Mouse (Mus musculus) heart, embryonic 11.5 days (tissue): ENCODE measurements around the gene Sh3kbp1. TPM values are rescaled to one million over a fixed set of nuclear protein-coding genes. Genes with fewer than 3 reads are reported as not detected.

Source experiments
- ATAC-seq: fragments of 200-750 bp; cut with Nextera tagmentation; replicated peaks from 2 replicates; pipeline ENCODE4 v1.8.0; 2017; ENCODE audit warnings: moderate library complexity; ENCODE audit not compliant: insufficient number of reproducible peaks, low FRiP score, low TSS enrichment
- H3K27ac ChIP-seq: fragments of 300-500 bp; sonication (generic); 2 replicates; pipeline ENCODE4 v1.5.1; 2014; ENCODE audit warnings: mild to moderate bottlenecking, low read depth, low read length
- H3K27me3 ChIP-seq: fragments of 300-500 bp; sonication (generic); 2 replicates; pipeline ENCODE4 v1.6.1; 2014; ENCODE audit warnings: mild to moderate bottlenecking, low read length, mixed read lengths; ENCODE audit not compliant: control insufficient read depth, insufficient read depth
- H3K36me3 ChIP-seq: fragments of 300-500 bp; sonication (generic); 2 replicates; pipeline ENCODE4 v1.6.1; 2014; ENCODE audit warnings: mild to moderate bottlenecking, low read length, moderate library complexity, mixed read lengths; ENCODE audit not compliant: control insufficient read depth, insufficient read depth
- H3K4me1 ChIP-seq: fragments of 300-500 bp; sonication (generic); 2 replicates; pipeline ENCODE4 v1.6.1; 2014; ENCODE audit warnings: low read length; ENCODE audit not compliant: control insufficient read depth, insufficient read depth
- H3K4me2 ChIP-seq: fragments of 300-500 bp; sonication (generic); 2 replicates; pipeline ENCODE4 v1.6.1; 2014; ENCODE audit warnings: mild to moderate bottlenecking, moderate library complexity
- H3K4me3 ChIP-seq: fragments of 300-500 bp; sonication (generic); 2 replicates; pipeline ENCODE4 v1.5.1; 2014; ENCODE audit warnings: low read depth, low read length
- H3K9ac ChIP-seq: fragments of 300-500 bp; sonication (generic); 2 replicates; pipeline ENCODE4 v1.6.1; 2014; ENCODE audit warnings: mild to moderate bottlenecking, low read depth, low read length, moderate library complexity
- H3K9me3 ChIP-seq: fragments of 300-500 bp; sonication (generic); replicated peaks from 2 replicates; pipeline ENCODE4 v1.6.1; 2016; ENCODE audit warnings: low read length; ENCODE audit not compliant: control insufficient read depth
- WGBS: fragments of 180-500 bp; shearing (Covaris S2); extraction: QIAGEN DNeasy Blood & Tissue Kit; methylation state at CpG from one replicate; pipeline ENCODE4 v1.1.7; 2014; ENCODE audit not compliant: insufficient replicate concordance; 5-methylcytosine and 5-hydroxymethylcytosine counted together
- polyA plus RNA-seq: library from polyadenylated mRNA; unstranded; fragments of >200 nt; fragmentation: Nextera tagmentation; extraction: Ambion mirVana; gene quantifications from 2 replicates; pipeline ENCODE4 v1.2.1, GENCODE M21; 2014

Sh3kbp1 gene
- polyA plus RNA-seq, 1 experiment from 2014 or later, result 80.7 TPM

DNA sequence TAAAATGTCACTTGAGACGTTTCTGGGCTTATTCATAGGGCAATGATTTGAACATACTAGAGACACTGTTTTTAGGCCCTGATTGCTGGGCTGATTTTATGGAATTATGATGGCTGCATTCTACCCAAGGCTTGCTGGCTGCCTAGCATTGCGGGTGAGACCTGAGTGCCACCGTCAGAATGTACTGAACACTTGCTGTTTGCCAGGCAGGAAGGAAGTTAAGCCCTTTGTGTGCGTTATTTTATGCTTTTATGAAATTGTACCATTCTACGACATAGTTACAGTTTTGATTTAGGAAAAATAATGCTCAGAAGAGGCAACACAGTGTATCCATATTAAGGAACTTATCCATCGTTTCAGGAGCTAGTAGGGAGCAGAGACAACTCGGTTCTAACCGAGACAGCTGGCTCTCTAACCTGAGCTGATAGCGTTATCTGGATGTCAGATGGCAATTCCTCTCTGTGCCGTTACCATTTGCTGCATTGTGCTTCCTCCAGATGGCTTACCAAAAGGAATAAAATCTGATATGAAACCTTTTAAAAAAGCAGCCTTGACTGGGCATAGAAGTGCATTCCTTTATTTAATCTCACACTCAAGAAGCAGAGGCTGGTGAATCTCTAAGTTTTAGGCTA is 62.8 kb downstream of the Sh3kbp1 start:
- no peaks in the 10 kb centered on the region for H3K27me3 ChIP-seq
- H3K36me3 ChIP-seq, result no peaks in the 10 kb centered on the region
- no peak overlapping the region for H3K27ac ChIP-seq
- ATAC-seq, result no peak
- H3K9ac ChIP-seq, result no peak overlapping the region
- no peak overlapping the region for H3K4me3 ChIP-seq
- no peaks in the 10 kb centered on the region for H3K4me1 ChIP-seq
- no peak overlapping the region for H3K4me2 ChIP-seq
- H3K9me3 ChIP-seq, result no peaks in the 10 kb centered on the region
- WGBS, result 61% methylated on average over 10 of the region's 10 CpGs

DNA sequence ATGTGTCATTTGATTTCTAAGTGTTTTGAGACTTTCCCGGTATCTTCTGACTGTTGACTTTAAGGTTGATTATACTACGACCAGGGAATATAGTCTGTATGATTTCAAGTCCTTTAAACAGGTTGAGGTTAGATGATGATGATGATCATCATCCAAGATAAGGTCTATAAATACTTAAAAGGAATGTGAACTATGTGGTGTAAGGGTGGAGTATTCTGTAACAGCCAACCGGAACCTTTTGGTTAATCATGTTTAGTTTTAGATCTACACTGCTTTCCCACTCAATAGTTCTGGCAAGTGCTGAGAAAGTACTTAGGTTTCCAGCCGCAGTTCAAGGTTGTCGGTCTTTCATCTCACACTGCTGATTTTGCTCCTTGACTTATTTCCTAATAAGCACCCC is 66.1 kb downstream of the Sh3kbp1 start:
- no peak overlapping the region for H3K4me3 ChIP-seq
- WGBS, result 61% methylated on average over 5 of the region's 5 CpGs
- no peak overlapping the region for H3K27ac ChIP-seq
- H3K4me1 ChIP-seq, result no peaks in the 10 kb centered on the region
- H3K9me3 ChIP-seq, result no peaks in the 10 kb centered on the region
- ATAC-seq, result no peak
- H3K4me2 ChIP-seq, result no peak overlapping the region
- no peaks in the 10 kb centered on the region for H3K27me3 ChIP-seq
- no peaks in the 10 kb centered on the region for H3K36me3 ChIP-seq
- no peak overlapping the region for H3K9ac ChIP-seq

DNA sequence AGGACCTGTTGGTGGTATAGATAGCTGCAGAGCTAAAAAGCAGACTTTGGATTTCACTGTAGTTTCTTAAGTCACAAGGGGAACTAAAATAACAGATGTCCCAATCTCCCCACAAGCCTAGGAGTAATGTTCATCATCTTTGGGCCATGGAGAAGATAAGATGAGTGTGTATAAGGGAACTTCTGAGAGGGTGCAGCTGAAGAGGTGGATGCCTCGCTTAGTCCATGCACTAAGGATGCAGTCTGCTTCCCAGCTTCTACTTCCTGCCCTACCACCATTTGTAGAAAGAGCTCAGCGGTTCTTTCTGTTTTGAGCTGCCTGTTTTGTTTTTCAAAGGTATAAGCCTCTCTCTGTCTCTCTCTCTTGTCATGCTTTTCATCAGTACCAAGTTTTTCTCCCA is 69.5 kb downstream of the Sh3kbp1 start:
- Histone ChIP-seq H3K27me3 (no peaks in the 10 kb centered on the region), H3K27ac (no peak overlapping the region), H3K4me1 (no peaks in the 10 kb centered on the region), H3K9me3 (no peaks in the 10 kb centered on the region), H3K4me3 (no peak overlapping the region), H3K4me2 (no peak overlapping the region), H3K36me3 (no peaks in the 10 kb centered on the region), H3K9ac (no peak overlapping the region)
- WGBS, result 25% methylated on average over 2 of the region's 2 CpGs
- ATAC-seq, result no peak

DNA sequence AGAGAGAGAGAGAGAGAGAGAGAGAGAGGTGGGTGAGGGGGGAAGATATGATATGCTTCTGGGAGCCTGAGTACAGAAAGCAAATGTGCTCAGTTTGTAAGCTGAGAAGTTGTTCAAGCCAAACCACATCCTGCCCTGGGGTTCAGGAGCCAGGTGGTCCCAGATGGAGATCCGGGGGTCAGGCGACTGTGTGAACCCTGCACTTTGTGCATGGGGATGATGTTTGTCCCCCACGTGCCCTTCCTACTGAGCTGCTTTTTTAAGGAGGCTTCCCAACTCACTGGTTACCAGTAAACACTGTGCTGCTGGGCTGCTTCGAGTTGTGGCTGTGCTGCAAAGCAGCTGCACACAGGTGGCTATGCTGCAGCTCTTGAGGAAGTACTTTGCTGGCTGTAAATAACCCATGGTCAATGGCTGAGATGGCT is 70.0 kb downstream of the Sh3kbp1 start:
- Histone ChIP-seq H3K4me2 (no peak overlapping the region), H3K36me3 (no peaks in the 10 kb centered on the region), H3K4me3 (no peak overlapping the region), H3K4me1 (no peaks in the 10 kb centered on the region), H3K9ac (no peak overlapping the region), H3K27me3 (no peaks in the 10 kb centered on the region), H3K9me3 (no peaks in the 10 kb centered on the region), H3K27ac (no peak overlapping the region)
- WGBS, result 31% methylated on average over 4 of the region's 4 CpGs
- no peak for ATAC-seq

DNA sequence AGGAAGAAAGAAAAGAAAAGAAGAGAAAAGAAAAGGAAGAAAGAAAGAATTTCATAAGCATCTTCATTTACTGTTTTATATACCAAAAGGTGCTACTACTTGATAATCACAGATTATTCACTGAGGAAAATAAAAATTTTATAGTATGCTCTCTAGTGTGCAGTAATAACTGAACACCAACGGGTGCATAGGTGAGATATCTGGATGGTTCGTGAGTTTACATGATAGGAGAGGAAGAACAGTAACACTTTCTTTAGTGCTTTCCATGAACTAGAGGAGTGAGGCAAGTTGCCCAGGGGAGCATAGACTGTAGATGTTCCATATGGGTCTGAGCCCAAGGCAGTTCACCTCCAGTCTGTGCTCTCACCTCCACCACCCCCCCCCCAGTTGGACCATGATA is 75.8 kb downstream of the Sh3kbp1 start:
- H3K27me3 ChIP-seq, result no peaks in the 10 kb centered on the region
- 79% methylated on average over 2 of the region's 2 CpGs for WGBS
- H3K9me3 ChIP-seq, result no peaks in the 10 kb centered on the region
- H3K4me1 ChIP-seq, result no peaks in the 10 kb centered on the region
- H3K9ac ChIP-seq, result no peak overlapping the region
- no peak for ATAC-seq
- no peak overlapping the region for H3K4me3 ChIP-seq
- no peaks in the 10 kb centered on the region for H3K36me3 ChIP-seq
- no peak overlapping the region for H3K4me2 ChIP-seq
- no peak overlapping the region for H3K27ac ChIP-seq

DNA sequence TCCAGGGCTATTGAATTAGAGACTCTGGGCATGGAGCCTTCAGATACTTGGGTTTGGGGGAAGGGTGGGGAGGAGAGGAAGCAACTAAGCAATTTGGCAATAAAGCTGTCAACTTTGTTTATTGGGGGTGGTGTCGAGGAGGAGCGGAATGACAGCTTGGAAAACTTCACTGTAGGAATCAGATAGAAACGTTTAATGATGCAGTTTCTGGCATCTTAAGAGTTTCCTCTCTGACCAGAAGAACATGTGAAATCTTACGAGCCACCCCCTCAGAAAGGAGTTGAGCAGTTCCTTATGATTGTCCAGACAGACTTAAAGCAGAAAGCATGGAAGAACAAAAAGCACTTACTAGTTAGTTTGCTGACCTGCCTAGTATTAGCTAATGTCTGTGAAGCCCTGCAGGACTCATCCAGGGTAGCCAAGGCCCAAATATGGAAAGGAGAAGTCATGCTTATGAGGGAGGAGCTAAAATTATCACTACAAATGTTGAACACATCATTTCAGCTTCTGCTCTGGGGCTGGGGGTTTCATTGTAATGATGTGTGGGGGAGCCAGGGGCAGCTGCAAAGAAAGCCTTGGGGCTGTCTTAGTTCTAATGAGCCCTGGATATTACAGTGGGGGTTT is 77.4 kb downstream of the Sh3kbp1 start:
- H3K9me3 ChIP-seq, result no peaks in the 10 kb centered on the region
- H3K4me1 ChIP-seq, result peaks cover 5% of the 10 kb centered on the region; the same call in 1 of the 2 replicates
- no peaks in the 10 kb centered on the region for H3K27me3 ChIP-seq
- no peak overlapping the region for H3K27ac ChIP-seq
- H3K4me2 ChIP-seq, result no peak overlapping the region
- no peak for ATAC-seq
- no peak overlapping the region for H3K9ac ChIP-seq
- no peaks in the 10 kb centered on the region for H3K36me3 ChIP-seq
- 55% methylated on average over 4 of the region's 4 CpGs for WGBS
- H3K4me3 ChIP-seq, result no peak overlapping the region

DNA sequence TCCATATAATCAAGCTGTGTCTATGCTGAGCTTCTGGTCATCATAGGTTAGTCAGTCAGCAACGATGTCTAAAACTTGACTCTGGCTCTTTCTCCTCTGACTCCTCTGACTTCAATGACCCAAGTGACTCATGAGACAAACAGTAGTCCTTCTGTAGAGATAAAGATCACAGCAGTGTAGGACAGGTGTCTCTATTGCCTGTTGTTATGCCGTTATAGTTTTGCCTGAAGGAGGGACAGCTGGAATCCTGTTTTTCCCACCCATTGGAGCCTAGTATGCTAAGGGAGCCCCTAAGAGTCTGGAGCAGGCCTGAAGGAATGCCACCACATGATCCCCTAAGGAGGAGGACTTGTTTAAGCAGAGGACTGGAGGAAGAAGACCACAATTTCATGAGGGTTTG is 78.3 kb downstream of the Sh3kbp1 start:
- Histone ChIP-seq H3K9me3 (no peaks in the 10 kb centered on the region), H3K4me2 (no peak overlapping the region), H3K27me3 (no peaks in the 10 kb centered on the region), H3K4me1 (peaks cover 5% of the 10 kb centered on the region; the same call in 1 of the 2 replicates), H3K27ac (no peak overlapping the region), H3K4me3 (no peak overlapping the region), H3K9ac (no peak overlapping the region), H3K36me3 (no peaks in the 10 kb centered on the region)
- no peak for ATAC-seq
- WGBS, result 79% methylated on average over 2 of the region's 2 CpGs

DNA sequence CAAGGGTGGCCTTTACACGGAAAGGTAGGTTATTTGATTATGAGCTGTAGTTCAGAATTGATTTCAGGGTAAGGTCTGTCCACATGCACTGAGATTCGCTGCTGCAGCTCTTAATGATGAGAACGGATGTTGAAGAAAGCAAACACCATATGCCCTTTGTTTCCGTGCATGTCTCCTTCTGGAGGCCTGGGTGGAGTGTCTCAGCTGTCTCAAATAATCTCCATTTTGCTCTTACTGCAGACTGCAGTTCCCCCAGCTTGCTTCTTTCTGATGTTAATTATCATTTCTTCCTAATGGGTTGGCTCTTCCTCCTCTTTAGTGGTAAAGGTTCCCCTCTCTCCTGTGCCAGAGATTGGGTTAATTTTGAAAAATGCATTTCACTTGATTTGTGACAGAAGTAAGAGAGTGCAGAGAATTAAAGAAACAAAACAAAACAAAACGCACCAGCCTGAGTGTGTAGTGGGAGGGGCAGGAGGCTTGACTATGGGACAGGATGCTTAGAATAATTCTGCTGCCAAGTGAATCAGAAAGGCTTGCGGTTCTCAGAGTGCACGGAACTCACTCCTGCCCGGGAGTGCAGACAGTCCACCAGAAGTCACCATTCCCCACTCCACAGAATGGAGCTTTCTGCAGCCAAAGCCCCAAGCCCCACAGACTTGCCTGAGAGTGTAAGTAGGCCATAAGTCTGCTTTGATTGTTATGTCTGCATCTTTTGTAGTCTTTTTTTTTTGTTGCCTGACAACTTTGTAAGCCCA is 81.2 kb downstream of the Sh3kbp1 start:
- WGBS, result 42% methylated on average over 8 of the region's 8 CpGs
- Histone ChIP-seq H3K4me2 (no peak overlapping the region; the same call in 1 of the 2 replicates), H3K36me3 (no peaks in the 10 kb centered on the region), H3K4me3 (no peak overlapping the region), H3K4me1 (peaks cover 5% of the 10 kb centered on the region; the same call in 1 of the 2 replicates), H3K27ac (peak overlapping the region; percentile 15; the same call in 1 of the 2 replicates), H3K9me3 (no peaks in the 10 kb centered on the region), H3K9ac (no peak overlapping the region), H3K27me3 (no peaks in the 10 kb centered on the region)
- no peak for ATAC-seq
